Mouse (Mus musculus) left cerebral cortex, adult 8-10 months (tissue): ENCODE measurements around the gene Socs3. TPM values are rescaled to one million over a fixed set of nuclear protein-coding genes. Genes with fewer than 3 reads are reported as not detected.
A peak's percentile ranks its signal among the peaks of the same experiment; 100 is the strongest.

Experiments
- DNase-seq, 2 experiments: peaks; one replicate each; pipeline ENCODE4 v3.0.0; 2022; ENCODE audit warnings: low spot score in 2 of 2
- total RNA-seq, 4 experiments: library from RNA; stranded (reverse); gene quantifications; 2 replicates each; pipeline ENCODE4 v1.2.4; 2022

Gene Socs3
- total RNA-seq, 4 experiments from 2014 or later, result 3.1 to 7.5 (median 3.6) TPM

GRCm38 (mm10) chr11:117955621-117956020 lies 14.2 kb downstream of the Socs3 start:
- DNase-seq, result no peak

DNA sequence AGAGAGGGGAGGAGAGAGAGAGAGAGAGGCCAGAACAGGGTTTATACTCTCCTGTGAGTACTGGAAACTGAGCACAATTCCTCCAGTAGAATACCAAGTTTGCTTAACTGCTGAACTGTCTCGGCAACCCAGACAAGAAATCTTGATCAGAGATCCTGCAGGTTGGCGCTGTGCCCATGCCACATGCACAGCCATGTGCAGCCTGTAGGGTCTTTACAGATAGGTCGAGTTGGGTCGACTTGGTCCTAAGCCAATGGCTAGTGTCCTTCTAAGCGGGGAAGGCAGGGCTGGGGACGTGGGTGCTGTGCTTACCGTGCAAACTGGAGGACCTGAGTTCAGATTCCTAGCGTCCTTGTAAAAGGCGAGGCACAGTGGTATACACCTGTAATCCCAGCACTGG lies 15.0 kb downstream of the Socs3 start:
- DNase-seq, result no peak

DNA sequence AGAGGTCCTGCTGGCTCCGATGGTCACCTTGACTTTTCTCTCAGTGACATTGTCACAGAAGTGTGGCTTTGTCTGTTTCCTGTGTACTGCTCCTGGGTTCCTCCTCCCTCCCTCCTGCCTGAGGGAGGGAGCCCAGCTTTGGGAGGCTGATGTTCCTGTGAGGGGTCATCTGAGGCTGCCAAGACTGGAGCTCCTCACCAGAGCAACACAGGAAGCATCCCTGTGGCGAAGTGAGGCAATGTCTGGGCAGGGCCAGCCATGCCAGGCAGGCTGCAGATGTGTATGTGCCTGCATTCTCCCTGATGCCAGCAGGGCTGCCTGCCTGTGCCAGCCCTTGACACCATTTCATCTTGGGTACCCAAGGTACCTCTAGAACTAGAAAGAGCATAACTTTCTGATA lies 15.8 kb downstream of the Socs3 start:
- no peak for DNase-seq

GRCm38 (mm10) chr11:117952174-117952933 lies 17.5 kb downstream of the Socs3 start:
- DNase-seq, result no peak

DNA sequence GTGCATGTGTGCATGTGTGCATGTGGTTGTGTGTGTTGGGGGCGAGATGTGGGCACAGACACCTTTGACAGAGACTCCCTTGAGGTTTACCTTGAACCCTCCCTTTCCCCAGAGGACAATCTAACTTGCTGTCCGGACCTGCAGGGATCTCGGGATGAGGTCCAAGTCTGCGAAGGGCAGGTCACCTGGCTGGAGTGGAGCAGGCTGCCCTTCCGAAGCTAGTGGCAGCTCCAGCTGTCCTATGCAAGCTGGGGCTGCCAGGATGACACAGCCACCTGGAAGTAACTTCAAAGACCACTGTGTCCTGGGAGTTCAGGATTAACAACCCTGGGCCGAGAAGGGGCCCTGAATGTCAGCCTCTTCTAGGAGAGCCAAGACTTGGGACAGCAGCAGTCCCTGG lies 18.5 kb downstream of the Socs3 start:
- DNase-seq, result no peak

DNA sequence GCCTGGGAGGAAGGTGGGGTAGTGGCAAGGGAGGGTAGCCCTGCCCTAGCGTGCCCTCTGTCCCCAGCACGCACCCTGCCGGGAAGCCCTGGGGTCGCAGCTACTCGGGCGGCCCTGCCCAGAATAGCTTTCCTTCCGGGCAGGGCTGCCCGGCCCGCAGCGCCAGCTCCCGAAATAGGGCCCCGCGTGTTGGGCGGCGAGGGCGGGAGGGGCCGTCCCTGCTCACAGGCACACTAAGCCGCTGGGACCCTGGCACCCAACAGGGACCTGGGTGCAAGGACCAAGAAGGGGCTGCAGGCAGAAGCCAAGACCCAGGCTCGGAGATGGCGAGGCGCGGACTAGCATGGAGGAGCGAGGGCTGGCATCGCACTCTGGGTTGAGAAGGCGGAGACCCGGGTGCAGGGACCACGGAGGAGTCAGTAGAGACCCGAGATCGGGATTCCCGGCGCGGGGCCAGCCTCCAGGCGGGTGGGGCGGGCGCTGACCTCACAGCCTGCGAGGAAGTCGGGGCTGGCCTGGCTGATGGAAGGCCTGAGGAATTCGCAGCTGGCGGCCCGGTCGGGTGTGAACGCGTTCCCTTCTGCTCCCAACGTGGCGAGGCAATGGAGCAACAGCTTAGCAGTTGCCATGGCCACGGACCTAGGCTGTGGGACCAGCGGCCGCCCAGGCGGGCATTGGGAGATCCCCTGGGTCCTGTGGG lies 20.3 kb downstream of the Socs3 start:
- no peak for DNase-seq

DNA sequence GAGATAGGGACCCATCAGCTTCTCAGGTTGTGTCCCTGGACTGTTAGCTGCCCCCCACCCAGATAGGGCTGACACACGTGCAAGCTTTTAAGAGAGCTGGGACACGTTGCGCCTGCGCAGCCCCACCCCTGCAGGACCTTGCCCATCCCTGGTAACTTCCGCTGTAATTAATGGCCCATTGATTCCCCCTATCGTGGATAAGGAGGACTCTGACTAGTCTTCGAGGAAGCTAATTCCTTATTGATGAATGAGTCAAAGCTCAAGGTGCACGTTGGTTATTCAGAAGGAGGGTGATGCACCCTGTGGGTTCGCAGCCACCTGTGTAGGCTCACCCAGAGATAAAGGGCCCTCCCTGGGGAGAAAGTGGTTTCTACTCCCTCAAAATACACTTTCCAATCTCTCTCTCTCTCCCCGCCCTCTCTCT lies 22.8 kb downstream of the Socs3 start:
- DNase-seq, result no peak

GRCm38 (mm10) chr11:117946195-117946979 lies 23.5 kb downstream of the Socs3 start:
- DNase-seq, result no peak

- DNase-seq, result no peak
Measured at GRCm38 (mm10) chr11:117941848-117942247, 28.0 kb downstream of the Socs3 start.

DNA sequence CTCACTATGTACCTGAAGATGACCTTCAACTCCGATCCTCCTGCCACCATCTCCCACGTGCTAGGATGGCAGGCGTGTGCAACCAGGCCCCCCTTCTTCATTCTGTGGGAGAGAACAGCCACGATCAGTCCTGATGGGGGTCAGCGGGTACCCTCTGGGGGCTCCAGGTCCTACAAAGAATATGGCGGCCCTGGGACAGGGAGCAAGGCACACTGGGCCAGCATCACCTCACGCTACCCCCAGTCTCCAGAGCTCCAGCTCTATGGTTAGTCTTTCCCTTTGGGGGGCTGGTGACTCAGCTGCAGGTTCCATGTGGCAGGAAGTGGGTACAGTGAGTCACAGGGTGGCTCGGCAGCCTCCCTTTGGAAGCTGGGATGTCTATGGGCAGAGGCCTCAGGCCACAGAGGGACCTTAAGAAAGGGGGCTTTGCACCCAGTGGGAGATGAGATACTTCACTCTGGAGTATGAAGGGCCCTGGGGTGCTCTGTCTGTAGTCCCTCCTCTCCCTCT lies 28.5 kb downstream of the Socs3 start:
- no peak for DNase-seq

- DNase-seq, result no peak
Measured at GRCm38 (mm10) chr11:117940881-117941280, 29.0 kb downstream of the Socs3 start.

DNA sequence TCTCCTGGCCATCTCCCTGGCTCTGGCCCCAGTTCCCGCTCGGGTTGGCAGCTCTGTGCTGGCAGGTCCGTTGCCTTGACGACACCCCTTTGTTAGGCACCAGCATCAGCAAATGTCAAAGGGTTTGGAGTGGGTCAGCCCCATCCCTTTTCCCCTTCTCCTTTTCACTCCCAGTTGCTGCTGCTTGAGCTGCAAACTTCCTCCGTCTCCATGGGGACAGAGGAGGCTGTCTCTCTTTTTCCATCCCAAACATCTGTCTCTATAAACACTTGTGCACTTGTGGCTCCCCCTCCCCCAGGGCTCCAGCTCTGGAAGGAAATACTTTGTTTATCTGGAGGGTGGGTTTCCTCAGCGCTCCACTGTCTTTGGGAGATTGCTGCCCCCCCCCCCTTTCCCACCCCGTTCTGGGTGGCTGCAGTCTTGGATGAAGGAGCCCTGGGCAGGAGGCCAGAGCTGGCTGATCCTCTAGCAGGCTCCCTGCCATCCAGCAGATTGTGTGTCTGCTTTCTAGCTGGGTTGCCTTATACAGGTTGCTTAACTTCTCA lies 30.0 kb downstream of the Socs3 start:
- peak in 1 of 2 experiments; percentile 70 for DNase-seq

GRCm38 (mm10) chr11:117939004-117939730 lies 30.7 kb downstream of the Socs3 start:
- no peak for DNase-seq

- no peak for DNase-seq
Measured at GRCm38 (mm10) chr11:117936202-117936601, 33.6 kb downstream of the Socs3 start.

GRCm38 (mm10) chr11:117935616-117936015 lies 34.2 kb downstream of the Socs3 start:
- DNase-seq, result no peak

GRCm38 (mm10) chr11:117934576-117935368 lies 35.1 kb downstream of the Socs3 start:
- DNase-seq, result no peak

DNA sequence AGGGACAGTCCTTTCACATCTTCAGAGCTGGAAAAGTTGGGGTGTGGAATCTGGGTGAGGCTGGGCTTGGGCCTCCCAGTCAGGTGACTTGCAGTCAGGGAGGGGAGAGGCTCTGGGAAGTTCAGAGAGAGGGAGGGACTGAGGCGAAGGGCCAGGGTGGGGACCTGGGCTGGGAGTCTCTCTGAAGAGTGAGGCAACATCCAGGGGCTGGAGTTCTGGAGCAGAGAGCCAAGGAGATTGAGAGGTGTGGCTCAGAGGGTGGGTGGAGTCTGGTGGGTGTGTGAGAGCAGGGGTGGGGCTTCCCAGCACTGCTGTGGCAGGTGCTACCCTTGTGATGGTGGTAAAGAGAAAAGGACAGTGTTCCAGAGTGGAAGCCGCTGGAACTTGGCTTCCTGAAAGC lies 35.7 kb downstream of the Socs3 start:
- no peak for DNase-seq

- peak in 1 of 2 experiments; percentile 86 for DNase-seq
Measured at GRCm38 (mm10) chr11:117932195-117932594, 37.7 kb downstream of the Socs3 start.

GRCm38 (mm10) chr11:117931576-117931975 lies 38.3 kb downstream of the Socs3 start:
- DNase-seq, result no peak

DNA sequence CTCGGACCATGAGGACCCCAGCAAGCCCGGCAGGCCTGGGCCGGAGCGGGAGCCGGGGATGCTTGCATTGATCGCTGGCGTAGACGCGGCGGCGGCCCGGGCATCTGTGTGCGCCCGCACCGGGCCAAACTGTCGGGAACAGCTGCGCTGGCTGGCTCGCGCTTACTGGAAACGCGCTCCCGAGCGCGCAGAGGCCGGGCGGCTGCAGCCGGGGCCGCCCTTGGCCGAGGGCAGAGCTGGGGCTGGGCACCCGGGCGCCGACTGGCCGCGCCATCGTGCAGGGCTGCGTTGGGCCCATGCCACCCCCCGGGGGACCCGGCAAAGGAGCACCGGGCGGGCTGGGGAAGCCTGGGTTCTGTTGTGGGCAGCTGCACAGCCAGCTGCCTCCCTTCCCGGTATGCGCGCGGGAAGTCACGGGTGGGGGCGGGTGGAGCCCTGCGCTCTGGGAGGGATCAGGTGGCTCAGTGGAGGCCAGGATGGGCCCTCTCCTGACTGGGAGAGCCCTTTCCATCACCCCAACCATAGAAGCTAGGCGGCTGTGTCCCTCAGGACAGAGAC lies 39.0 kb downstream of the Socs3 start:
- DNase-seq, result peak in 1 of 2 experiments; percentile 35
